Mouse (Mus musculus) CH12.LX (cell line): Measurements from ENCODE around the gene Scn8a. TPM values are rescaled to one million over a fixed set of nuclear protein-coding genes. Genes with fewer than 3 reads are reported as not detected.
A peak's percentile ranks its signal among the peaks of the same experiment; 100 is the strongest.

ENCODE experiments used
- DNase-seq: peaks from one replicate; pipeline ENCODE4 v3.0.0-alpha.2; 2013; ENCODE audit errors: extremely low read depth
- H3K27ac ChIP-seq: 2 replicates; pipeline ENCODE4 v1.5.1; 2012; ENCODE audit warnings: low read depth, mild to moderate bottlenecking, control low read depth, moderate library complexity; ENCODE audit not compliant: insufficient read depth
- H3K27me3 ChIP-seq: replicated peaks from 2 replicates; pipeline ENCODE3; 2012; ENCODE audit warnings: inconsistent platforms
- H3K36me3 ChIP-seq, 2 experiments: replicated peaks in 1 of 2; 2 replicates each; pipeline versions ENCODE3 to v1.6.1; 2012; ENCODE audit warnings: inconsistent platforms in 1 of 2, low read length in 1 of 2, mild to moderate bottlenecking in 1 of 2, mixed read lengths in 1 of 2, moderate library complexity in 1 of 2; ENCODE audit not compliant: control insufficient read depth in 1 of 2, insufficient read depth in 1 of 2
- H3K4me1 ChIP-seq, 2 experiments: 2 replicates each; pipeline ENCODE4 v1.6.1; 2012; ENCODE audit warnings: inconsistent platforms in 1 of 2, moderate library complexity in 1 of 2; ENCODE audit not compliant: insufficient read depth in 2 of 2, control insufficient read depth in 1 of 2
- H3K4me2 ChIP-seq: 2 replicates; pipeline ENCODE4 v1.6.1; 2012; ENCODE audit warnings: low read depth, mild to moderate bottlenecking, control low read depth; ENCODE audit not compliant: poor library complexity, insufficient read depth, severe bottlenecking
- H3K4me3 ChIP-seq, 3 experiments: fragments of 150-350 bp in 1 of 3; sonication (generic) in 1 of 3; replicated peaks in 1 of 3; 2 replicates each; pipeline versions ENCODE3 to v1.5.1; 2011 to 2012; ENCODE audit warnings: low read depth in 2 of 3, low read length in 2 of 3, mild to moderate bottlenecking in 2 of 3, moderate library complexity in 2 of 3, control low read depth in 1 of 3, improper control_type of control experiment in 1 of 3, inconsistent platforms in 1 of 3, mixed read lengths in 1 of 3; ENCODE audit not compliant: poor library complexity in 1 of 3
- H3K79me2 ChIP-seq: replicated peaks from 2 replicates; pipeline ENCODE4 v1.6.1; 2012; ENCODE audit warnings: mild to moderate bottlenecking, moderate library complexity; ENCODE audit not compliant: control insufficient read depth, poor library complexity, insufficient read depth, severe bottlenecking; ENCODE audit errors: extremely low read depth
- H3K9ac ChIP-seq: 2 replicates; pipeline ENCODE4 v1.6.1; 2012; ENCODE audit warnings: low read depth, mild to moderate bottlenecking, control low read depth, moderate library complexity; ENCODE audit not compliant: insufficient read depth
- H3K9me3 ChIP-seq: replicated peaks from 2 replicates; pipeline ENCODE3; 2012; ENCODE audit warnings: low read length, inconsistent platforms, mixed read lengths
- BHLHE40 ChIP-seq: IDR thresholded peaks from 2 replicates; pipeline ENCODE4 v1.6.1; 2011; ENCODE audit warnings: mild to moderate bottlenecking, low read depth, low read length, improper control_type of control experiment
- CHD1 ChIP-seq: IDR thresholded peaks from 2 replicates; pipeline ENCODE4 v1.6.1; 2012; ENCODE audit warnings: low read depth, low read length, improper control_type of control experiment, inconsistent platforms
- CTCF ChIP-seq, 2 experiments: IDR thresholded peaks in 1 of 2; conservative IDR thresholded peaks in 1 of 2; 2 replicates each; pipeline ENCODE4 v1.5.1; 2011 to 2012; ENCODE audit warnings: low read depth in 2 of 2, low read length in 2 of 2, improper control_type of control experiment in 1 of 2, inconsistent platforms in 1 of 2, mild to moderate bottlenecking in 1 of 2, moderate library complexity in 1 of 2
- E2F4 ChIP-seq: IDR thresholded peaks from 2 replicates; pipeline ENCODE4 v1.6.1; 2011; ENCODE audit warnings: low read depth, low read length, improper control_type of control experiment; ENCODE audit not compliant: insufficient replicate concordance
- ELF1 ChIP-seq: IDR thresholded peaks from 2 replicates; pipeline ENCODE4 v1.6.1; 2014; ENCODE audit warnings: low read depth, mild to moderate bottlenecking, inconsistent platforms, low read length, improper control_type of control experiment
- GABPA ChIP-seq: IDR thresholded peaks from 2 replicates; pipeline ENCODE4 v1.6.1; 2012; ENCODE audit warnings: low read depth, low read length, improper control_type of control experiment, inconsistent platforms; ENCODE audit not compliant: insufficient replicate concordance
- HCFC1 ChIP-seq: IDR thresholded peaks from 2 replicates; pipeline ENCODE4 v1.6.1; 2012; ENCODE audit warnings: low read depth, mild to moderate bottlenecking, inconsistent platforms, low read length, improper control_type of control experiment
- IRF4 ChIP-seq: IDR thresholded peaks from 2 replicates; pipeline ENCODE4 v1.6.1; 2014; ENCODE audit warnings: low read depth, mild to moderate bottlenecking, inconsistent platforms, low read length, improper control_type of control experiment
- JUN ChIP-seq: IDR thresholded peaks from 2 replicates; pipeline ENCODE4 v1.6.1; 2011; ENCODE audit warnings: low read depth, mild to moderate bottlenecking, low read length, improper control_type of control experiment, moderate library complexity; ENCODE audit not compliant: insufficient read depth
- JUND ChIP-seq: conservative IDR thresholded peaks from 2 replicates; pipeline ENCODE4 v1.6.1; 2011; ENCODE audit warnings: low read depth, low read length, improper control_type of control experiment
- KAT2A ChIP-seq: IDR thresholded peaks from 2 replicates; pipeline ENCODE4 v1.6.1; 2012; ENCODE audit warnings: low read length, improper control_type of control experiment, inconsistent platforms; ENCODE audit not compliant: insufficient replicate concordance
- MAFK ChIP-seq: IDR thresholded peaks from 2 replicates; pipeline ENCODE4 v1.6.1; 2011; ENCODE audit warnings: low read length, improper control_type of control experiment; ENCODE audit not compliant: insufficient replicate concordance
- MAX ChIP-seq: IDR thresholded peaks from 2 replicates; pipeline ENCODE4 v1.6.1; 2011; ENCODE audit warnings: low read length, improper control_type of control experiment
- MAZ ChIP-seq: IDR thresholded peaks from 2 replicates; pipeline ENCODE4 v1.6.1; 2012; ENCODE audit warnings: low read depth, mild to moderate bottlenecking, inconsistent platforms, low read length, improper control_type of control experiment, moderate library complexity
- MEF2A ChIP-seq: IDR thresholded peaks from 2 replicates; pipeline ENCODE4 v1.6.1; 2014; ENCODE audit warnings: low read depth, mild to moderate bottlenecking, inconsistent platforms, low read length, improper control_type of control experiment, borderline replicate concordance
- MXI1 ChIP-seq: IDR thresholded peaks from 2 replicates; pipeline ENCODE4 v1.6.1; 2011; ENCODE audit warnings: mild to moderate bottlenecking, low read depth, low read length, improper control_type of control experiment
- MYC ChIP-seq: IDR thresholded peaks from 2 replicates; pipeline ENCODE4 v1.6.1; 2011; ENCODE audit warnings: low read depth, mild to moderate bottlenecking, improper control_type of control experiment, low read length
- NELFE ChIP-seq: IDR thresholded peaks from 2 replicates; pipeline ENCODE4 v1.6.1; 2011; ENCODE audit warnings: low read depth, low read length, improper control_type of control experiment
- PAX5 ChIP-seq: IDR thresholded peaks from 2 replicates; pipeline ENCODE4 v1.6.1; 2012; ENCODE audit warnings: low read length, inconsistent platforms, mixed read lengths
- POLR2A ChIP-seq: IDR thresholded peaks from 2 replicates; pipeline ENCODE4 v1.6.1; 2011; ENCODE audit warnings: low read depth, mild to moderate bottlenecking, improper control_type of control experiment, low read length
- POLR2AphosphoS2 ChIP-seq: IDR thresholded peaks from 2 replicates; pipeline ENCODE4 v1.6.1; 2011; ENCODE audit warnings: low read depth, low read length, improper control_type of control experiment
- RAD21 ChIP-seq: IDR thresholded peaks from 2 replicates; pipeline ENCODE4 v1.6.1; 2011; ENCODE audit warnings: low read depth, mild to moderate bottlenecking, low read length, improper control_type of control experiment, moderate library complexity
- SIN3A ChIP-seq: IDR thresholded peaks from 2 replicates; pipeline ENCODE4 v1.6.1; 2012; ENCODE audit warnings: low read length, improper control_type of control experiment, inconsistent platforms
- SMC3 ChIP-seq: IDR thresholded peaks from 2 replicates; pipeline ENCODE4 v1.6.1; 2011; ENCODE audit warnings: low read depth, low read length, improper control_type of control experiment
- TBP ChIP-seq: conservative IDR thresholded peaks from 2 replicates; pipeline ENCODE4 v1.6.1; 2011; ENCODE audit warnings: low read depth, low read length, improper control_type of control experiment
- TCF12 ChIP-seq: IDR thresholded peaks from 2 replicates; pipeline ENCODE4 v1.6.1; 2014; ENCODE audit warnings: low read depth, mild to moderate bottlenecking, inconsistent platforms, low read length, improper control_type of control experiment
- UBTF ChIP-seq: IDR thresholded peaks from 2 replicates; pipeline ENCODE4 v1.6.1; 2012; ENCODE audit warnings: low read depth, mild to moderate bottlenecking, inconsistent platforms, low read length, improper control_type of control experiment, moderate library complexity
- USF1 ChIP-seq: IDR thresholded peaks from 2 replicates; pipeline ENCODE4 v1.6.1; 2014; ENCODE audit warnings: low read depth, mild to moderate bottlenecking, inconsistent platforms, low read length, improper control_type of control experiment
- USF2 ChIP-seq: conservative IDR thresholded peaks from 2 replicates; pipeline ENCODE4 v1.6.1; 2011; ENCODE audit warnings: low read depth, low read length, improper control_type of control experiment
- ZMIZ1 ChIP-seq: IDR thresholded peaks from 2 replicates; pipeline ENCODE4 v1.6.1; 2012; ENCODE audit warnings: low read depth, mild to moderate bottlenecking, inconsistent platforms, low read length, improper control_type of control experiment
- ZNF384 ChIP-seq: IDR thresholded peaks from 2 replicates; pipeline ENCODE4 v1.6.1; 2012; ENCODE audit warnings: low read depth, low read length, improper control_type of control experiment, inconsistent platforms
- dilution Hi-C: fragments of 300-500 bp; cut with MboI; formaldehyde crosslinking; loops from 2 replicates; pipeline ENCODE4 v1.14.3; 2020; ENCODE audit warnings: low sequenced_read_pairs; ENCODE audit not compliant: extremely low pct_unique_long_range_greater_than_20kb, extremely low pct_ligation_motif_present
- in situ Hi-C: fragments of 300-500 bp; cut with MboI; formaldehyde crosslinking; loops from 3 replicates; pipeline ENCODE4 v1.14.3; 2019; ENCODE audit warnings: low sequenced_read_pairs, low pct_ligation_motif_present, low pct_unique_long_range_greater_than_20kb, mixed read lengths
- polyA plus RNA-seq: library from polyadenylated mRNA; unstranded; fragments of >175 nt; gene quantifications from 2 replicates; pipeline ENCODE4 v1.2.1, GENCODE M21; 2012; ENCODE audit warnings: low read depth; ENCODE audit not compliant: insufficient read length
- total RNA-seq, 2 experiments: library from RNA; depleted of rRNA; stranded (reverse); fragments of 300-350 nt in 1 of 2; fragments of >200 nt in 1 of 2; gene quantifications; 2 replicates each; pipeline ENCODE4 v1.2.3; 2012 to 2014

The Scn8a gene
- total and polyA plus RNA-seq, 3 experiments, result 0.13 to 0.39 (median 0.15) TPM

- Histone ChIP-seq H3K4me1 (peaks cover 10 to 18% of the 10 kb centered on the region in 2 experiments), H3K9ac (no peak overlapping the region), H3K79me2 (no peaks in the 10 kb centered on the region), H3K9me3 (no peaks in the 10 kb centered on the region), H3K4me2 (no peak overlapping the region), H3K36me3 (no peaks in the 10 kb centered on the region), H3K4me3 (no peak overlapping the region), H3K27ac (no peak overlapping the region), H3K27me3 (peaks cover 59% of the 10 kb centered on the region)
- no peak for DNase-seq
- TF ChIP-seq SMC3, result no peak
- TF ChIP-seq ZNF384, result no peak
- TF ChIP-seq MXI1, result no peak
- no peak for TF ChIP-seq CTCF (conservative IDR thresholded peaks at IDR 0.05 in 1 of 2, IDR thresholded peaks at IDR 0.05 in 1 of 2; ENCODE audit: low read depth in 2 of 2, low read length in 2 of 2)
- TF ChIP-seq ZMIZ1, result no peak
- no peak for TF ChIP-seq BHLHE40
- no peak for TF ChIP-seq ELF1
- no peak for TF ChIP-seq MAX
- TF ChIP-seq CHD1, result no peak
- TF ChIP-seq KAT2A, result no peak
- no peak for TF ChIP-seq UBTF
- no peak for TF ChIP-seq PAX5
- TF ChIP-seq E2F4, result no peak
- TF ChIP-seq TCF12, result no peak
- no peak for TF ChIP-seq MAZ
- no peak for TF ChIP-seq GABPA
- TF ChIP-seq HCFC1, result no peak
- TF ChIP-seq POLR2AphosphoS2, result no peak
- no peak for TF ChIP-seq USF2
- no peak for TF ChIP-seq NELFE
- dilution Hi-C loops, result no loop called here
- in situ Hi-C loops, result loop anchor here (10.0 kb wide), 1 partner anchor 241 kb away; the partner anchor contains the start of gene Slc4a8
These were observed 136.1 kb downstream of the Scn8a start for GRCm38 (mm10) chr15:101005717-101006116.

GRCm38 (mm10) chr15:101006251-101007040 lies 136.8 kb downstream of the Scn8a start:
- peaks cover 57% of the 10 kb centered on the region for H3K27me3 ChIP-seq
- in situ Hi-C loops, result loop anchor here (10.0 kb wide), 1 partner anchor 242 kb away; the partner anchor contains the start of gene Slc4a8
- H3K4me3 ChIP-seq, result peak overlapping the region; percentile 43 to 63 (median 49)
- dilution Hi-C loops, result no loop called here
- peaks cover 10 to 18% of the 10 kb centered on the region in 2 experiments for H3K4me1 ChIP-seq
- no peaks in the 10 kb centered on the region for H3K79me2 ChIP-seq
- H3K36me3 ChIP-seq, result no peaks in the 10 kb centered on the region
- H3K4me2 ChIP-seq, result peak overlapping the region; percentile 85
- peak; percentile 68 for DNase-seq
- H3K27ac ChIP-seq, result no peak overlapping the region
- H3K9me3 ChIP-seq, result no peaks in the 10 kb centered on the region
- peak overlapping the region; percentile 23; the same call in 1 of the 2 replicates for H3K9ac ChIP-seq
- TF ChIP-seq CHD1, result no peak
- no peak for TF ChIP-seq CTCF (conservative IDR thresholded peaks at IDR 0.05 in 1 of 2, IDR thresholded peaks at IDR 0.05 in 1 of 2; ENCODE audit: low read depth in 2 of 2, low read length in 2 of 2)
- no peak for TF ChIP-seq UBTF
- no peak for TF ChIP-seq MAFK
- no peak for TF ChIP-seq GABPA
- TF ChIP-seq JUN, result no peak
- peak; percentile 59 for TF ChIP-seq USF1
- no peak for TF ChIP-seq JUND
- TF ChIP-seq MEF2A, result no peak
- no peak for TF ChIP-seq ZMIZ1
- peak; percentile 38 for TF ChIP-seq USF2
- TF ChIP-seq HCFC1, result no peak
- TF ChIP-seq SIN3A, result no peak
- TF ChIP-seq KAT2A, result no peak
- 0 out of 2 replicates have a peak, but pooled peaks have one; percentile 13 for TF ChIP-seq TBP
- TF ChIP-seq NELFE, result no peak
- no peak for TF ChIP-seq RAD21
- TF ChIP-seq POLR2A, result peak; percentile 59
- no peak for TF ChIP-seq IRF4
- no peak for TF ChIP-seq MYC
